Mouse (Mus musculus) layer of hippocampus, postnatal 25 days (tissue): ENCODE data around the gene Olah. TPM values are rescaled to one million over a fixed set of nuclear protein-coding genes. Genes with fewer than 3 reads are reported as not detected.
A peak's percentile ranks its signal among the peaks of the same experiment; 100 is the strongest.

Experiments used
- DNase-seq, 2 experiments: peaks; one replicate each; pipeline ENCODE4 v3.0.0; 2022; ENCODE audit warnings: mixed read lengths in 2 of 2, low spot score in 1 of 2; ENCODE audit errors: extremely low spot score in 1 of 2
- total RNA-seq, 2 experiments: library from RNA; stranded (reverse); gene quantifications; 2 replicates each; pipeline ENCODE4 v1.2.3; 2021

Gene Olah
- total RNA-seq, 2 experiments from 2014 or later = not detected

GRCm38 (mm10) chr2:3355793-3356192, 41.2 kb downstream of the Olah start:
- no peak for DNase-seq

GRCm38 (mm10) chr2:3353160-3353559, 43.9 kb downstream of the Olah start:
- DNase-seq = no peak

- no peak for DNase-seq
Observed at GRCm38 (mm10) chr2:3348919-3349318, 48.1 kb downstream of the Olah start.

GRCm38 (mm10) chr2:3348422-3348821, 48.6 kb downstream of the Olah start:
- no peak for DNase-seq

GRCm38 (mm10) chr2:3335611-3336301, 61.3 kb downstream of the Olah start, which contains the start of gene Acbd7:
Gene Acbd7 (plus strand): TSS chr2:3336168.
- peak; percentile 31 to 54 for DNase-seq

- DNase-seq = no peak
Observed at GRCm38 (mm10) chr2:3333761-3334160, 63.2 kb downstream of the Olah start.

GRCm38 (mm10) chr2:3332484-3333242, 64.3 kb downstream of the Olah start, which contains the start of gene Rpp38:
Gene Rpp38 (minus strand): TSS chr2:3332643.
- DNase-seq = peak; percentile 94 to 95

- DNase-seq = no peak
Observed at GRCm38 (mm10) chr2:3332056-3332455, 65.0 kb downstream of the Olah start.

- DNase-seq = no peak
Observed at GRCm38 (mm10) chr2:3331071-3331703, 65.8 kb downstream of the Olah start.

- peak in 1 of 2 experiments; percentile 46 for DNase-seq
Observed at GRCm38 (mm10) chr2:3327351-3327750, 69.7 kb downstream of the Olah start.

- DNase-seq = no peak
Observed at GRCm38 (mm10) chr2:3326547-3326946, 70.5 kb downstream of the Olah start.

- DNase-seq = no peak
Observed at GRCm38 (mm10) chr2:3324381-3325130, 72.5 kb downstream of the Olah start.

GRCm38 (mm10) chr2:3323132-3323531, 73.9 kb downstream of the Olah start:
- no peak for DNase-seq

- DNase-seq = no peak
Observed at GRCm38 (mm10) chr2:3305426-3306025, 91.5 kb downstream of the Olah start.

GRCm38 (mm10) chr2:3295826-3296225, 101.2 kb downstream of the Olah start:
- no peak for DNase-seq

GRCm38 (mm10) chr2:3292170-3292569, 104.8 kb downstream of the Olah start:
- DNase-seq = no peak
